ENCODE assay signal across 14 mouse cellular contexts in the genomic region with DNA sequence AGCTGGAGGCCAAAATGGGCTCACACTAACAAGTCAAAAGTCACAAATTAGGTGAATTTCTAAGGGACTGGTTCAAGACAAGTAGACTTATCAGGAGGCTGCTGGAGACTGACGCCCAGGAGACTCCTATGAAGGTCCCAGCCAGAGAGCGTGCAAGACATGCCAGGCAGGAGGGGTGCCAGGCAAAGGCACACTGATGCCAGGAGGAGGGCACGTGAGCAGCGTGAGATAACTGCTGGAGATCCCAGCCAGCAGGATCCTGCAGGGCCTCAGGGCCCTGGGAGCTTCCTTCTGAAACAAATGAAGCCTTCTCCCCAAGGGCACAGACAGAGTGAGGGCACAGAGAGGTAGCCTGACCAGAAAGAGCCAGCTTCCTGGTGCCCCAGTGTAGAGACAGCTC. TPM values are rescaled to one million over a fixed set of nuclear protein-coding genes. Genes with fewer than 3 reads are reported as not detected.
DNase-seq lines count a peak whose midpoint lies in the region; ATAC-seq lines count a peak whose summit lies in the region.
"Had no signal": no experiment of that assay in that cellular context is flagged by ENCODE, and none has a peak within 500 bp of the region (broad histone marks: within the 10 kb centered on the region; RNA-seq: fewer than 3 reads in every experiment).

No protein-coding gene starts in this region.

- H3K9ac ChIP-seq in neural tube, embryonic 15.5 days (replicated peaks): no peak overlapping the region
- H3K9ac ChIP-seq: limb, embryonic 15.5 days; lung, embryonic 15.5 days had no signal

- DNase-seq in gastrocnemius, postnatal 14 days: peak; percentile 40
- no peak for DNase-seq in gastrocnemius, postnatal 4 days (ENCODE audit: low spot score in 2 of 2)
- DNase-seq in right cerebral cortex, postnatal 10 days (ENCODE audit: low spot score in 2 of 2): peak; percentile 42 to 44
- no peak for DNase-seq in right cerebral cortex, postnatal 14 days
- DNase-seq in heart, postnatal 4 days: peak; percentile 43
- no peak for DNase-seq in urinary bladder, postnatal 25 days (ENCODE audit: low spot score)
- no peak for DNase-seq in spleen, adult 12 weeks (ENCODE audit: low spot score)
- DNase-seq: cerebellum, adult 2 months had no signal

- intact Hi-C loops in gastrocnemius, postnatal 14 days (cut with DNase I; ENCODE audit: low total_unique reads): no loop called here

- no peaks in the 10 kb centered on the region for H3K9me3 ChIP-seq in neural tube, embryonic 15.5 days (replicated peaks)
- H3K9me3 ChIP-seq: limb, embryonic 15.5 days; lung, embryonic 15.5 days had no signal

- peak overlapping the region; percentile 72; the same call in 1 of the 2 replicates for H3K27ac ChIP-seq in neural tube, embryonic 15.5 days (replicated peaks)
- H3K27ac ChIP-seq: limb, embryonic 15.5 days; lung, embryonic 15.5 days had no signal

- no peaks in the 10 kb centered on the region for H3K27me3 ChIP-seq in neural tube, embryonic 15.5 days (replicated peaks)
- H3K27me3 ChIP-seq: CH12.LX; limb, embryonic 15.5 days; lung, embryonic 15.5 days had no signal

- no peak overlapping the region for H3K4me2 ChIP-seq in neural tube, embryonic 15.5 days
- H3K4me2 ChIP-seq: limb, embryonic 15.5 days; lung, embryonic 15.5 days had no signal

- no peak for ATAC-seq in neural tube, embryonic 15.5 days (ENCODE audit: low FRiP score)

- peaks cover 84% of the 10 kb centered on the region for H3K4me1 ChIP-seq in neural tube, embryonic 15.5 days
- H3K4me1 ChIP-seq: lung, embryonic 15.5 days had no signal

- WGBS in neural tube, embryonic 15.5 days: 55% methylated on average over 4 of the region's 4 CpGs

- H3K4me3 ChIP-seq in neural tube, embryonic 15.5 days (replicated peaks): no peak overlapping the region
- H3K4me3 ChIP-seq: limb, embryonic 15.5 days; lung, embryonic 15.5 days had no signal

- no peaks in the 10 kb centered on the region for H3K36me3 ChIP-seq in neural tube, embryonic 15.5 days
- H3K36me3 ChIP-seq: lung, embryonic 15.5 days had no signal

RNA-seq across cellular contexts. Expression of gene Acsf3, which starts 32.6 kb away (rescaled TPM):
- 10 to 100 TPM; 13.4 to 16.2 TPM for total RNA-seq in gastrocnemius, postnatal 14 days (2021)
- 10 to 100 TPM; 15.4 to 18.8 TPM for total RNA-seq in gastrocnemius, postnatal 4 days (2021)
- total RNA-seq in heart, postnatal 4 days (2021): 10 to 100 TPM; 23.8 to 24.9 TPM
- 15.2 and 20.3 TPM in 2 replicates for polyA plus RNA-seq in neural tube, embryonic 15.5 days (2015; fragmentation: Nextera tagmentation; extraction: Ambion mirVana)

RNA-seq across cellular contexts. Expression of gene Cdh15, which starts 39.9 kb away (rescaled TPM):
- total RNA-seq in gastrocnemius, postnatal 14 days (2021): 10 to 100 TPM; 16.2 to 20.9 TPM
- total RNA-seq in gastrocnemius, postnatal 4 days (2021): 10 to 100 TPM; 54.8 to 65.3 TPM
- total RNA-seq in heart, postnatal 4 days (2021): under 1 TPM in 1 of 2 experiments, not detected in 1; 0.16 TPM
- 2.7 and 3.2 TPM in 2 replicates for polyA plus RNA-seq in neural tube, embryonic 15.5 days (2015; fragmentation: Nextera tagmentation; extraction: Ambion mirVana)
- total RNA-seq: CH12.LX had no signal
- polyA plus RNA-seq: heart, postnatal 0 days; small intestine, adult 2 months had no signal

Comparison
In these comparisons a context has a peak if more than half of its experiments do, and no peak if none do; other contexts are left out.
1. DNase-seq: peak in gastrocnemius, postnatal 14 days (single experiment), right cerebral cortex, postnatal 10 days (2 of 2) and heart, postnatal 4 days (single experiment); none in gastrocnemius, postnatal 4 days (0 of 2), right cerebral cortex, postnatal 14 days (single experiment), urinary bladder, postnatal 25 days (single experiment) and spleen, adult 12 weeks (single experiment).
2. RNA of gene Cdh15, which starts 39.9 kb away (total RNA-seq): 54.8 to 65.3 TPM in gastrocnemius, postnatal 4 days and 16.2 to 20.9 TPM in gastrocnemius, postnatal 14 days; 0.16 TPM in heart, postnatal 4 days; every median in the first group is over 10 times any median in the second.